Mouse (Mus musculus) olfactory bulb, adult 2 months (tissue): ENCODE data around the gene Ap3b1. TPM values are rescaled to one million over a fixed set of nuclear protein-coding genes. Genes with fewer than 3 reads are reported as not detected.

Experiments
- H3K27ac ChIP-seq: fragments of 200-500 bp; 2 replicates; pipeline ENCODE4 v1.5.1; 2012; ENCODE audit warnings: low read depth, low read length; ENCODE audit not compliant: insufficient read depth
- H3K4me1 ChIP-seq: fragments of 200-500 bp; 2 replicates; pipeline ENCODE4 v1.6.1; 2012; ENCODE audit warnings: low read length; ENCODE audit not compliant: control insufficient read depth, insufficient read depth
- H3K4me3 ChIP-seq: fragments of 200-500 bp; 2 replicates; pipeline ENCODE4 v1.5.1; 2012; ENCODE audit warnings: mild to moderate bottlenecking, low read depth, low read length, moderate library complexity; ENCODE audit not compliant: insufficient read depth
- CTCF ChIP-seq: fragments of 200-500 bp; IDR thresholded peaks from 2 replicates; pipeline ENCODE4 v1.5.1; 2012; ENCODE audit warnings: low read depth, mild to moderate bottlenecking, low read length, moderate library complexity; ENCODE audit not compliant: insufficient read depth
- POLR2A ChIP-seq: fragments of 200-500 bp; IDR thresholded peaks from 2 replicates; pipeline ENCODE4 v1.6.1; 2012; ENCODE audit warnings: mild to moderate bottlenecking, low read depth, low read length, moderate library complexity; ENCODE audit not compliant: insufficient read depth
- WGBS: fragments of 180-500 bp; shearing (Covaris S2); methylation state at CpG from one replicate; pipeline ENCODE4 v1.1.7; 2018; 5-methylcytosine and 5-hydroxymethylcytosine counted together
- polyA plus RNA-seq: library from polyadenylated mRNA; stranded (reverse); fragments of >200 nt; gene quantifications from 2 replicates; pipeline ENCODE4 v1.2.4, GENCODE M21; 2012; ENCODE audit warnings: low replicate concordance; ENCODE audit not compliant: missing spikeins, insufficient read depth, insufficient read length

Ap3b1 gene
- polyA plus RNA-seq, 1 experiment = not detected

GRCm38 (mm10) chr13:94599718-94600117, 241.0 kb downstream of the Ap3b1 start:
- Histone ChIP-seq H3K27ac (no peak overlapping the region), H3K4me3 (no peak overlapping the region), H3K4me1 (peaks cover 5% of the 10 kb centered on the region)
- TF ChIP-seq POLR2A (no peak), CTCF (no peak)
- 70% methylated on average over 8 of the region's 8 CpGs for WGBS

- H3K4me3 ChIP-seq = no peak overlapping the region
- WGBS = 79% methylated on average over 9 of the region's 9 CpGs
- H3K27ac ChIP-seq = no peak overlapping the region
- H3K4me1 ChIP-seq = no peaks in the 10 kb centered on the region
- no peak for TF ChIP-seq CTCF
- TF ChIP-seq POLR2A = no peak
Observed at GRCm38 (mm10) chr13:94607035-94607860, 248.5 kb downstream of the Ap3b1 start.

- TF ChIP-seq POLR2A = no peak
- TF ChIP-seq CTCF = no peak
- 55% methylated on average over 7 of the region's 7 CpGs for WGBS
- Histone ChIP-seq H3K4me3 (no peak overlapping the region), H3K4me1 (no peaks in the 10 kb centered on the region), H3K27ac (no peak overlapping the region)
Observed at GRCm38 (mm10) chr13:94607861-94608223, 249.1 kb downstream of the Ap3b1 start.

GRCm38 (mm10) chr13:94608420-94608831, 249.7 kb downstream of the Ap3b1 start:
- TF ChIP-seq CTCF (no peak), POLR2A (no peak)
- no peak overlapping the region for H3K4me3 ChIP-seq
- WGBS = 41% methylated on average over 11 of the region's 11 CpGs

GRCm38 (mm10) chr13:94608947-94609346, 250.2 kb downstream of the Ap3b1 start:
- no peak for TF ChIP-seq POLR2A
- 80% methylated on average over 10 of the region's 10 CpGs for WGBS
- H3K4me3 ChIP-seq = no peak overlapping the region
- H3K27ac ChIP-seq = no peak overlapping the region
- H3K4me1 ChIP-seq = no peaks in the 10 kb centered on the region

More at GRCm38 (mm10) chr13:94608420-94608831, 249.7 kb downstream of the Ap3b1 start:
- Histone ChIP-seq H3K4me1 (no peaks in the 10 kb centered on the region), H3K27ac (no peak overlapping the region)

Other genes starting within 250 kb of the Ap3b1 start
- gene Scamp1, start 73.1 kb upstream of the Ap3b1 start, polyA plus RNA-seq = 338 TPM in 1 of 2 replicates, not detected in the other